ENCODE assay signal across 24 mouse cellular contexts in genomic region chr8:36342650-36343049, GRCm38 (mm10).
DNase-seq lines count a peak whose midpoint lies in the region; ATAC-seq and TF ChIP-seq lines count a peak whose summit lies in the region.
"Had no signal": no experiment of that assay in that cellular context is flagged by ENCODE, and none has a peak within 500 bp of the region (broad histone marks: within the 10 kb centered on the region; RNA-seq: fewer than 3 reads in every experiment).

No protein-coding gene starts in this region.

- H3K27ac ChIP-seq in kidney, embryonic 15.5 days = no peak overlapping the region; the same call in 1 of the 2 replicates
- H3K27ac ChIP-seq in kidney, postnatal 0 days = no peak overlapping the region
- H3K27ac ChIP-seq: embryonic facial prominence, embryonic 10.5 days; embryonic facial prominence, embryonic 12.5 days; forebrain, embryonic 13.5 days had no signal

- peak; percentile 54 for DNase-seq in heart, adult 11 months
- DNase-seq in heart, adult 8-10 months (ENCODE audit: low spot score) = no peak
- DNase-seq in kidney, adult 9 months = no peak
- DNase-seq in kidney, postnatal 0 days (ENCODE audit: low spot score) = peak; percentile 40
- no peak for DNase-seq in kidney, postnatal 36 days
- peak; percentile 31 for DNase-seq in retina, embryonic 14.5 days (ENCODE audit: low spot score)
- no peak for DNase-seq in retina, postnatal 1 day
- DNase-seq: adrenal gland, adult 8-10 months; adrenal gland, postnatal 14 days; adrenal gland, postnatal 36 days; B cell, adult 2 months; cerebellum, adult 11-12 months; cerebellum, adult 2 months; cerebellum, adult 9-10 months; cerebellum, postnatal 25 days had no signal

- H3K4me1 ChIP-seq in kidney, embryonic 15.5 days = 0 out of 2 replicates have a peak, but pooled peaks cover 6% of the 10 kb centered on the region
- H3K4me1 ChIP-seq in kidney, postnatal 0 days (replicated peaks; ENCODE audit: insufficient read depth, low read length) = no peaks in the 10 kb centered on the region
- H3K4me1 ChIP-seq: embryonic facial prominence, embryonic 10.5 days; embryonic facial prominence, embryonic 12.5 days had no signal

- TF ChIP-seq CTCF in kidney, postnatal 0 days (IDR thresholded peaks at IDR 0.05; ENCODE audit: low read depth) = no peak

- no peaks in the 10 kb centered on the region for H3K9me3 ChIP-seq in kidney, embryonic 15.5 days (replicated peaks)
- no peaks in the 10 kb centered on the region for H3K9me3 ChIP-seq in kidney, postnatal 0 days (replicated peaks; ENCODE audit: low read length)
- H3K9me3 ChIP-seq: embryonic facial prominence, embryonic 10.5 days; embryonic facial prominence, embryonic 12.5 days; forebrain, embryonic 13.5 days; G1E had no signal

- H3K27me3 ChIP-seq in kidney, embryonic 15.5 days = peaks cover 4% of the 10 kb centered on the region; the same call in 1 of the 2 replicates
- no peaks in the 10 kb centered on the region for H3K27me3 ChIP-seq in kidney, postnatal 0 days (ENCODE audit: insufficient read depth, low read length)
- H3K27me3 ChIP-seq: CH12.LX; embryonic facial prominence, embryonic 12.5 days; forebrain, embryonic 13.5 days had no signal

- no peak overlapping the region for H3K9ac ChIP-seq in kidney, embryonic 15.5 days
- no peak overlapping the region for H3K9ac ChIP-seq in kidney, postnatal 0 days (ENCODE audit: low read depth, low read length)
- H3K9ac ChIP-seq: embryonic facial prominence, embryonic 12.5 days; forebrain, embryonic 13.5 days had no signal

- H3K36me3 ChIP-seq in kidney, embryonic 15.5 days = no peaks in the 10 kb centered on the region
- no peaks in the 10 kb centered on the region for H3K36me3 ChIP-seq in kidney, postnatal 0 days (ENCODE audit: insufficient read depth, low read length)
- H3K36me3 ChIP-seq: embryonic facial prominence, embryonic 10.5 days; embryonic facial prominence, embryonic 12.5 days; G1E had no signal

- peak; percentile 75; the same call in 1 of the 2 replicates for ATAC-seq in kidney, embryonic 15.5 days (replicated peaks; ENCODE audit: low FRiP score)
- ATAC-seq in kidney, postnatal 0 days (replicated peaks; ENCODE audit: low FRiP score, low read depth) = peak; percentile 43; the same call in 1 of the 2 replicates
- ATAC-seq: activated CD4-positive, CD25-positive, alpha-beta regulatory T cell, adult 4 months; CD4-positive, CD25-positive, alpha-beta regulatory T cell, adult 4 months; forebrain, embryonic 13.5 days; Patski had no signal

- no peak overlapping the region for H3K4me3 ChIP-seq in kidney, embryonic 15.5 days (replicated peaks)
- H3K4me3 ChIP-seq in kidney, postnatal 0 days (replicated peaks; ENCODE audit: low read depth, low read length) = no peak overlapping the region
- H3K4me3 ChIP-seq: embryonic facial prominence, embryonic 10.5 days; embryonic facial prominence, embryonic 12.5 days; forebrain, embryonic 13.5 days had no signal

- no peak overlapping the region for H3K4me2 ChIP-seq in kidney, embryonic 15.5 days
- no peak overlapping the region for H3K4me2 ChIP-seq in kidney, postnatal 0 days (ENCODE audit: low read length)
- H3K4me2 ChIP-seq: embryonic facial prominence, embryonic 12.5 days; forebrain, embryonic 13.5 days had no signal

- WGBS in kidney, embryonic 15.5 days = 40% methylated on average over 5 of the region's 5 CpGs
- WGBS in kidney, postnatal 0 days = 40% methylated on average over 5 of the region's 5 CpGs

Comparison
In these comparisons a context has a peak if more than half of its experiments do, and no peak if none do; other contexts are left out.
1. DNase-seq: peak in heart, adult 11 months (single experiment), kidney, postnatal 0 days (single experiment) and retina, embryonic 14.5 days (single experiment); none in heart, adult 8-10 months (single experiment), kidney, adult 9 months (single experiment), kidney, postnatal 36 days (0 of 2) and retina, postnatal 1 day (single experiment).